Mouse (Mus musculus): Measurements from ENCODE around the gene Gm7137.
"Not testable (repeated sequence)": the region's sequence is repeated elsewhere in the genome, so short reads cannot be mapped to it uniquely, and the experiment has no call there.

Gene Gm7137

GRCm38 (mm10) chr10:77752312-77752711 lies 35.7 kb downstream of the Gm7137 start:
- DNase-seq (ENCODE audit: low spot score in 2 of 2), result not testable (repeated sequence)

GRCm38 (mm10) chr10:77751254-77751653 lies 36.7 kb downstream of the Gm7137 start, which contains the start of gene Gm9736:
Gm9736 (minus strand) TSS chr10:77751354.
- not testable (repeated sequence) for DNase-seq (ENCODE audit: low spot score in 2 of 2)

GRCm38 (mm10) chr10:77750686-77751085 lies 37.3 kb downstream of the Gm7137 start:
- not testable (repeated sequence) for DNase-seq (ENCODE audit: low spot score in 2 of 2)

- DNase-seq (ENCODE audit: low spot score in 2 of 2), result not testable (repeated sequence)
Measured at GRCm38 (mm10) chr10:77741924-77742688, 45.9 kb downstream of the Gm7137 start, which contains the start of gene Gm18596. Gm18596 (minus strand) TSS chr10:77742638.

- no peak for DNase-seq (ENCODE audit: low spot score in 2 of 2)
Measured at GRCm38 (mm10) chr10:77738929-77739328, 49.1 kb downstream of the Gm7137 start.
